Mouse (Mus musculus): ENCODE measurements around the gene Tial1. TPM values are rescaled to one million over a fixed set of nuclear protein-coding genes. Genes with fewer than 3 reads are reported as not detected.
A peak's percentile ranks its signal among the peaks of the same experiment; 100 is the strongest.

Tial1 gene
- polyA plus RNA-seq, 1 experiment from 2014 or later = 16.4 TPM

DNA sequence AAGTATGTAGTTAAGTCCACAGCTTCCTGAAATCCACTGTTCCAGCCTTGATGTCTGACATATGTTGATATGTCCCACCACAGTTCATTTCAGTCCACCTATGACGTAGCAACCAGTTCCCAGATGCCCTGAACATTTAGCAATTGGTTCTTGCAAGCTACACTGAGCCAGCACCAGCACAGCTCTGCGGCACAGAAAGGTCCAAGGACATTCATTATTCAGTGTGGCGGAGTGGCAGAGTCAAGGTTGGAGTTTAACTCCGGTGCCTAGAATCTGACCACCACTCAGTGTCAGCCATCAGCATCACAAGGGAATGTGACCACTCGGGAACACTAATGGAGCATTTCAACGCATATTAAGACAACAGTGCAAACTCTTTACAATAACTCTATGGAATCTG lies 44.9 kb downstream of the Tial1 start:
- no peaks in the 10 kb centered on the region for H3K9me3 ChIP-seq
- H3K9ac ChIP-seq = no peak overlapping the region
- no peaks in the 10 kb centered on the region for H3K36me3 ChIP-seq
- peak overlapping the region; percentile 100; the same call in 1 of the 2 replicates for H3K4me2 ChIP-seq
- H3K27ac ChIP-seq (replicated peaks) = no peak overlapping the region
- no peak overlapping the region for H3K4me3 ChIP-seq
- H3K4me1 ChIP-seq = peaks cover 39% of the 10 kb centered on the region
- no peak for ATAC-seq (ENCODE audit: extremely low read depth, insufficient number of reproducible peaks, low FRiP score, low TSS enrichment)
- WGBS = 68% methylated on average over 6 of the region's 6 CpGs
- peaks cover 60% of the 10 kb centered on the region for H3K27me3 ChIP-seq (replicated peaks)

DNA sequence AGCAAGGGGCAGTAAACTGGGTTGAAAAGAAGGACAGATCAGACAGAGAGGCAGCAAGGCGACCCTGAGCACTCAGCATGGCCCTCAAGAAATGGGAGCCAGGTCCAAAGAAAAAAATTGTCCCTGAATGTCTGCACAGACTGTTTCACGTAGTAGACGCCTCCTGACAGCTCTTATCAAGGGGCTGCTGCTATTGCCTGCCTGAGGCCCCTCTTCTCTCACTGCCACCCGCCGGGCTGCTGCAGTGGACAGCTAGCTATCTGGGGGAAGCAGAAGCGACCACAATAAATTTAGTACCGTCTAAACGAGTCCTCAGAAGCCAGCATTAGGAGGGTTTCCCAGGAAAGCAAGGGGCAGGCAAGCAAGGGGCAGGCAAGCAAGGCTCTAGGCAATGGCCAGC lies 47.1 kb downstream of the Tial1 start:
- no peak overlapping the region for H3K4me3 ChIP-seq
- H3K27me3 ChIP-seq (replicated peaks) = peaks cover 41% of the 10 kb centered on the region
- H3K9me3 ChIP-seq = no peaks in the 10 kb centered on the region
- no peaks in the 10 kb centered on the region for H3K36me3 ChIP-seq
- H3K4me2 ChIP-seq = peak overlapping the region; percentile 50
- 12% methylated on average over 8 of the region's 8 CpGs for WGBS
- no peak; the same call in 1 of the 2 replicates for ATAC-seq (ENCODE audit: extremely low read depth, insufficient number of reproducible peaks, low FRiP score, low TSS enrichment)
- H3K27ac ChIP-seq (replicated peaks) = peak overlapping the region; percentile 53
- peak overlapping the region; percentile 34 for H3K9ac ChIP-seq
- H3K4me1 ChIP-seq = peaks cover 39% of the 10 kb centered on the region

DNA sequence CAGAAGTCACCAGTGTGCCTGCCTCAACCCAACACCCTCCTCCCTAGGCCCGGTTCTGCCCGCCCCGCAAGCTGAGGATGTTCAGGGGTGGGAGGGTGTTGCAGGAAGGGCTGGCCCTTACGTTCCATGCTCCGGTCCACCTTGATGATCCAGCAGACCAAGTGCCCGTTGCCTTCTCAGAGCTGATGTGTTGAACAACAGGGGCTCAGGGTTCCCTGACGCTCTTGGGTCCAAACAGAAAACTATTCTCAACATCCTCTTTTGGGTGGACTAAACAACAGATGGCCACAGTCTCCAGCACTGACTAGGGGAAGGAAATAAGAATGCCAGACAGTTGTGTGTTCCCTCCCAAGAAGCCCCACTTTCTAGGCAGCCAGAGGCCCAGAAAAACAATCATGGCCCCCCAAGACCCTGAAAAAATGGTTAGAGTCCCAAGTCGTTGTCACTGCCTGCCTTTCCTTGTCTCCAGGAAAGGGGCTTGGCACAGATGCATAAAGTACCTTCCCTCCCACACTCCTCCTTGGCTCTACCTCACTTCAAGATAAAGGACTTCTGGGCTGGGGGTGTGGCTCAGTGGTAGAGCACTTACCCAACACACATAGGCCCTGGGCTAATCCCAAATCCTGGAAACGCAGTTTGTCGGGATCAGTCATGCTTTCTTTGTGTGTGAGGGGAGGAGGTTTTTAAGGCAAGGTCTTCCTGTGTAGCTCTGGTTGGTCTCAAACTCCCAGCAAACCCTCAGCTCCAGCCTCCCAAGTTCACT lies 49.3 kb downstream of the Tial1 start:
- Histone ChIP-seq H3K4me3 (no peak overlapping the region), H3K36me3 (no peaks in the 10 kb centered on the region), H3K27ac (replicated peaks) (no peak overlapping the region), H3K4me2 (no peak overlapping the region), H3K27me3 (replicated peaks) (peaks cover 23% of the 10 kb centered on the region), H3K9ac (no peak overlapping the region), H3K4me1 (peaks cover 26% of the 10 kb centered on the region), H3K9me3 (no peaks in the 10 kb centered on the region)
- ATAC-seq (ENCODE audit: extremely low read depth, insufficient number of reproducible peaks, low FRiP score, low TSS enrichment) = no peak
- WGBS = 59% methylated on average over 10 of the region's 10 CpGs

DNA sequence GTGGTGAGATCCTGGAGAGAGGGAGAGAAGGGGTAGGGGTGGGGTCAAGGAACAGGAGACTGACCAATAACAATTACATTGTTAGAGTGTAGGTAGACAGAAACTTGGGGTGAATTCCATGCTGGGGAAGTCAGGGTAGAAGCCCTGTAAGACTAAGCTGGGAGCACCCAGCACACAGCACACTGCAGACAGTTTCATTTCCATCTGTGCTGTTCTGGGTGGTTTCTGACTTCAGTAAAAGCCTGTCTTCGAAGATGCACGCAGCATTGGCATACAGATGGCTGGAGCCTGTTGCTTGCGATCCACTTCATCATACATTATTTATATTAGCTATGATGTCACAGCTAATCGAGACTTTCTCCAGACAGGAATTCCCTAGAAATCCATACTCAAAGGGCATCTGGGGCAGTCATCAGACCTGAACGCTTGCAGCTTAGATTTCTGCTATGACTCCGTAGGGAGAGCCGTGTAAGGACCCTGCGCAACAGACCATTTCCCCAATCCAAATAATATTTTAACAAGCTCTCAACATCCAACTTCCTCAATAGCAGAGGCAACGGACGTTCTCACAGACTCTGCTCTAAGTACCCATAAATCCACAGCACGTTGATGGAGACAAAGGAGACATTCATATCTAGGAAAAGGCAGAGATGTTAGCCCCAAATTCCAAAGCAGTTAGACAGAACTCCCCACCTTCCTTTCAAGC lies 50.7 kb downstream of the Tial1 start:
- peaks cover 9% of the 10 kb centered on the region for H3K27me3 ChIP-seq (replicated peaks)
- H3K27ac ChIP-seq (replicated peaks) = no peak overlapping the region
- H3K4me2 ChIP-seq = no peak overlapping the region
- H3K4me1 ChIP-seq = peaks cover 23% of the 10 kb centered on the region
- H3K9ac ChIP-seq = no peak overlapping the region
- H3K9me3 ChIP-seq = no peaks in the 10 kb centered on the region
- no peak for ATAC-seq (ENCODE audit: extremely low read depth, insufficient number of reproducible peaks, low FRiP score, low TSS enrichment)
- H3K36me3 ChIP-seq = no peaks in the 10 kb centered on the region
- no peak overlapping the region for H3K4me3 ChIP-seq
- WGBS = 80% methylated on average over 11 of the region's 11 CpGs

DNA sequence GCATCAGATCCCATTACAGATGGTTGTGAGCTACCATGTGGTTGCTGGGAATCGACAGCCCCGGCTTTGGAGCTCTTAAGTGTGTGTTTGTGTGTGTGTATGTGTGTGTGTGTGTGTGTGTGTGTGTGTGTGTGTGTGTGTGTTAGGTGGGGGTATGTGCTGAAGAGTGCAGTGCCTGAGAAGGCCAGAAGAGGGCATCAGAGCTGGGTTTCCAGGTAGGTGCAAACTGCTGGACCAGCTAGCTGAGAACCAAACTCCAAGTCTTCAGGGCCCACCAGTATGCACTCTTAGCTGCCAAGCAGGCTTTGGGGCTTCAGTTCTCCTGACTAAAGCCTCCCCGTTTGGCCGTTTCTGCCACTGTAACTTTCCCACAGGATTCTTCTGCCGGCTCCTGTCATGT lies 53.3 kb downstream of the Tial1 start:
- Histone ChIP-seq H3K4me1 (peaks cover 7% of the 10 kb centered on the region), H3K9me3 (no peaks in the 10 kb centered on the region), H3K4me2 (no peak overlapping the region), H3K9ac (no peak overlapping the region), H3K27ac (replicated peaks) (no peak overlapping the region), H3K27me3 (replicated peaks) (no peaks in the 10 kb centered on the region), H3K4me3 (no peak overlapping the region), H3K36me3 (no peaks in the 10 kb centered on the region)
- no peak for ATAC-seq (ENCODE audit: extremely low read depth, insufficient number of reproducible peaks, low FRiP score, low TSS enrichment)
- WGBS = 93% methylated on average over 5 of the region's 5 CpGs

DNA sequence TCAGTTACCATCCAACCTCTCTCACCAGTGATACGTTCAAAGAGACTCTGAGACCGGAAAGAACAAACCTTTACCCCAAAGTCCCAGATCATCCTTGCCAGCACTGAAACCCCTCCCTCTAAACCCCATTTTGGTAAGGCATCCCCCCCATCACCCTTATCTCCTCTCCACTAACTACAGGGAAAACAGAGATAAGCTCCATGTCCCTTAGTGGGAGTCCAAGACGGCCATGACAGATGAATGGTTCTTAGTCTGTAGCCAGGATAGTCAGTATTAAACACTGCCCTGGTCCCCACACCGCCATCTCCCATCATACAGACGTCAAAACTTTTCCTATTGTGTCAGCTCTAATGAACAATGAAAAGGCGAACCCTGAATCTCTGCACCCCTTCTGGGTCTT lies 57.5 kb downstream of the Tial1 start:
- H3K4me2 ChIP-seq = no peak overlapping the region
- H3K27ac ChIP-seq (replicated peaks) = no peak overlapping the region

DNA sequence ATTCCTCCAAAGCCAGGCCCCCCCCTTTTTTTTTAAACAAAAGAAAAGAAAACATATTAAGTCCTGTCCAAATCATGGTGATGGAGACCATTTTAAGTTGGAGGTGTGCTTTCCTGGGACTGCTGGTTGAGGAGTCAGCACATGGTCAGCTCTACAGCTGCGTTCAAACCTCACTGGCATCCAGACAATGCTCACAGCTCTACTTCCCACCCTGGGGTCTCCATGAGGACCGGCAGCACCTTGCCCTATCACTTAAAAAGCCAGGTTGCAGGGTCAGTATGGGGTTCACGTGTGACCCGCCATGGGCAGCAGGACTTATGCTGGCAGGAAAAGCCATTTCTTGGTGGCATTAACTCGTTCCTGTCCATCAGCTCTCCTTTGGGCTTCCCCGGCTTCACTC lies 57.9 kb downstream of the Tial1 start:
- H3K9me3 ChIP-seq = no peaks in the 10 kb centered on the region
- 65% methylated on average over 6 of the region's 6 CpGs for WGBS
- ATAC-seq (ENCODE audit: extremely low read depth, insufficient number of reproducible peaks, low FRiP score, low TSS enrichment) = no peak
- H3K9ac ChIP-seq = no peak overlapping the region
- H3K27ac ChIP-seq (replicated peaks) = no peak overlapping the region
- H3K36me3 ChIP-seq = peaks cover 4% of the 10 kb centered on the region
- H3K4me1 ChIP-seq = peaks cover 5% of the 10 kb centered on the region
- no peak overlapping the region for H3K4me2 ChIP-seq
- H3K27me3 ChIP-seq (replicated peaks) = no peaks in the 10 kb centered on the region
- H3K4me3 ChIP-seq = no peak overlapping the region

More for the DNA sequence above, 57.5 kb downstream of the Tial1 start:
- no peaks in the 10 kb centered on the region for H3K27me3 ChIP-seq (replicated peaks)
- no peaks in the 10 kb centered on the region for H3K9me3 ChIP-seq
- H3K9ac ChIP-seq = no peak overlapping the region
- WGBS = 68% methylated on average over 6 of the region's 6 CpGs
- ATAC-seq (ENCODE audit: extremely low read depth, insufficient number of reproducible peaks, low FRiP score, low TSS enrichment) = no peak
- H3K4me1 ChIP-seq = peaks cover under 1% of the 10 kb centered on the region
- H3K4me3 ChIP-seq = no peak overlapping the region
- peaks cover 4% of the 10 kb centered on the region for H3K36me3 ChIP-seq

DNA sequence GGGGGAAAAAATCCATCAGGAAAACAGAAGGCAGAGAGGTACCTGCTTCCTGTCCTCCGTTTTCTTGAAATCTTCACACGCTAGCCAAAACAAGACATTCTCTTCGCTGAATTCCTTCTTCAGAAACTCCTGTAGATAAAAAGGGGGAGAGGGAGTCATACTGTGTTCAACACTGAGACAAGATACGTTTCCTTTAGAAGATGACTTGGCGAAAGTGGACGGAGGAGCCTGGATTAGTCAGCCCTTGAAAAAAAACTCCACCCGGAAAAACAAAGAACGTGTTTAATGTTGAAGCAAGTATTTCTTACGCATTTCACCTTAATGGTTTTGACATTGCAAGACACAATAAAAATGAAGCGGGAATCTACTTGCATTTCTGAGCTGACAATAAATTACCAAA lies 58.4 kb downstream of the Tial1 start:
- Histone ChIP-seq H3K27me3 (replicated peaks) (no peaks in the 10 kb centered on the region), H3K4me1 (peaks cover 5% of the 10 kb centered on the region), H3K36me3 (peaks cover 4% of the 10 kb centered on the region), H3K9me3 (no peaks in the 10 kb centered on the region), H3K9ac (no peak overlapping the region), H3K4me3 (no peak overlapping the region), H3K4me2 (no peak overlapping the region), H3K27ac (replicated peaks) (no peak overlapping the region)
- ATAC-seq (ENCODE audit: extremely low read depth, insufficient number of reproducible peaks, low FRiP score, low TSS enrichment) = no peak
- WGBS = 58% methylated on average over 10 of the region's 10 CpGs

DNA sequence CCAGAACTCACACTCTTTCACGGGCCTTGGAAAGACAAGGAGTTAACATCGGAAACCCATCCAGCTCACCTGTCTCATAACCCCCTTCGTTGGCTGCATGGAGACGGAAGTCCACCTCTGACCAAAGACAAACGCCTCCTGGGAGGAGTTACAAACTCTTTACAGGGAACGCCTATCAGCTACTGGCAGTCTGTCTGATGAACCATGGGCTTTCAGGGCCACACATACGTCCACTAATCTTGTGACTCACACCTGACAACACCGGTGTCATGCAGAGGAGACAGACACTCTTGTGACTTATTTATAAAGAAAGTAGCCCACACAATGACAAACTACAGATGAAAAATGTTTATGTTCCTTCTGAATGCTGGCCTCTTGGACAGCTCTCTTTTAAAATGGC lies 58.9 kb downstream of the Tial1 start:
- H3K4me1 ChIP-seq = peaks cover 5% of the 10 kb centered on the region
- peaks cover 4% of the 10 kb centered on the region for H3K36me3 ChIP-seq
- H3K9ac ChIP-seq = no peak overlapping the region
- H3K4me3 ChIP-seq = no peak overlapping the region
- WGBS = 68% methylated on average over 8 of the region's 8 CpGs
- H3K27ac ChIP-seq (replicated peaks) = no peak overlapping the region
- no peak for ATAC-seq (ENCODE audit: extremely low read depth, insufficient number of reproducible peaks, low FRiP score, low TSS enrichment)
- no peaks in the 10 kb centered on the region for H3K27me3 ChIP-seq (replicated peaks)
- H3K9me3 ChIP-seq = no peaks in the 10 kb centered on the region
- H3K4me2 ChIP-seq = no peak overlapping the region

DNA sequence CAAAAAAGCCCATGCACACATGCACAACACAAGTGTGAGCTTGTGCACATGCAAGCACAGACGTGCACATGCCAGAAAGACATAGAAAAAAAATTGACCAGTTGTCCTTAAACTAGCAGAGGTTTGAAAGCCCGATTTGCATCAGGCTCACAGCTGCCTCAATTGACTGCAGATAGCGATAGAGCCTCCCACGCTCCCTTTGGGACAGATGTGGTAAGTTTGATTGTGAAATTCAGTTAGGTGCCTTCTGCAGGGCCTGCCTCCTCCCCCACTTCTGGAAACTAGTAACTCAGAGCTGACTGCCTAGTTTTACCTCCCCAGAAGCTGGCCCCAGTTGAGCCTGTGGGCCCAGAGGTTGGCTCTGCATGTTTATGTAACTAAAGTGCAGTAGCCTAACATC lies 62.9 kb downstream of the Tial1 start:
- H3K36me3 ChIP-seq = peaks cover 4% of the 10 kb centered on the region
- no peak overlapping the region for H3K4me2 ChIP-seq
- H3K9ac ChIP-seq = no peak overlapping the region
- no peaks in the 10 kb centered on the region for H3K9me3 ChIP-seq
- 65% methylated on average over 4 of the region's 4 CpGs for WGBS
- no peak overlapping the region for H3K27ac ChIP-seq (replicated peaks)
- no peaks in the 10 kb centered on the region for H3K27me3 ChIP-seq (replicated peaks)
- peaks cover 10% of the 10 kb centered on the region for H3K4me1 ChIP-seq
- no peak for ATAC-seq (ENCODE audit: extremely low read depth, insufficient number of reproducible peaks, low FRiP score, low TSS enrichment)
- no peak overlapping the region for H3K4me3 ChIP-seq

DNA sequence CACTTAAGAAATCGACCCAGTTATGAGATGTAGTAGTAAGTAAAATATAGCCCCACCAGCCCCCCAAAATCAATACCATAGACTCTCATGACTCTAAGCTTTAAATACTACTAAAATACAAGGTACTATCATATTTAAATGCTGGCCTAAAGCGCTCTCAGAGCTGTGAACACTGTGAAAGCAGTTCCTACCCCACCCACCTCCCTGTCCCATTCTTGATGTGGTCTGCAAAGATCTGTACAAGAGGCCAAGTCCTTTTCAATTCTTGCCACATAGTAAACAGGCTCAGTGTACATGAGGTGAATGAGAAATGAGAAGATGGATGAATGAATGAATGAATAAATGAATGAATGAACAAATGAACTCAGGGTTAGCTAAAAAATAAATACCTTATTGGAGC lies 64.5 kb downstream of the Tial1 start:
- Histone ChIP-seq H3K4me1 (peaks cover 26% of the 10 kb centered on the region), H3K27ac (replicated peaks) (no peak overlapping the region), H3K4me2 (no peak overlapping the region), H3K9ac (no peak overlapping the region), H3K9me3 (no peaks in the 10 kb centered on the region), H3K27me3 (replicated peaks) (no peaks in the 10 kb centered on the region), H3K4me3 (no peak overlapping the region), H3K36me3 (peaks cover 4% of the 10 kb centered on the region)
- ATAC-seq (ENCODE audit: extremely low read depth, insufficient number of reproducible peaks, low FRiP score, low TSS enrichment) = no peak
- WGBS = 61% methylated on average over 2 of the region's 2 CpGs

DNA sequence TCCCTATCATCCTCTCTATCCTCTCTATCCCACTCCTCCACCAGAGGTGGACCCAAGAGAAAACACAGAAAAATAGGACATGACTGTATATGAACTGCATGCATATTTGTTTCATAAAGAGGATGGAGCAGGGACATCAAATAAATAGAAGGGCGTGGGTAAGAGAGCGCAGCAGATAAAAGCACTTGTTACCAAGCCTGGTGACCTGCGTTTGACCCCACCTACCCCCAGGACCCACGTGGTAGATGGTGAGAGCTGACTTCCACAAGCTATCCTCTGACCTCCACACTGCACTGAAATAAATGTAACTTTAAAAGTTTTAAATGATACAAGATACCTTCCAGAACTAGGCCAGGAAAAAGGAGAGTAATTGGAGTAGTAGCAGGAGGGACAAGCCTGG lies 67.8 kb downstream of the Tial1 start:
- H3K27me3 ChIP-seq (replicated peaks) = no peaks in the 10 kb centered on the region
- no peaks in the 10 kb centered on the region for H3K9me3 ChIP-seq
- no peak for ATAC-seq (ENCODE audit: extremely low read depth, insufficient number of reproducible peaks, low FRiP score, low TSS enrichment)
- no peak overlapping the region for H3K9ac ChIP-seq
- H3K36me3 ChIP-seq = no peaks in the 10 kb centered on the region
- H3K4me3 ChIP-seq = no peak overlapping the region
- no peak overlapping the region for H3K4me2 ChIP-seq
- H3K4me1 ChIP-seq = peaks cover 54% of the 10 kb centered on the region
- WGBS = 38% methylated on average over 4 of the region's 4 CpGs
- H3K27ac ChIP-seq (replicated peaks) = 0 out of 2 replicates have a peak overlapping the region, but pooled peaks have one; percentile 12

Measured in heart, embryonic 13.5 days (tissue).